Comparison of ENCODE assay signal across 27 mouse cellular contexts in the genomic region with DNA sequence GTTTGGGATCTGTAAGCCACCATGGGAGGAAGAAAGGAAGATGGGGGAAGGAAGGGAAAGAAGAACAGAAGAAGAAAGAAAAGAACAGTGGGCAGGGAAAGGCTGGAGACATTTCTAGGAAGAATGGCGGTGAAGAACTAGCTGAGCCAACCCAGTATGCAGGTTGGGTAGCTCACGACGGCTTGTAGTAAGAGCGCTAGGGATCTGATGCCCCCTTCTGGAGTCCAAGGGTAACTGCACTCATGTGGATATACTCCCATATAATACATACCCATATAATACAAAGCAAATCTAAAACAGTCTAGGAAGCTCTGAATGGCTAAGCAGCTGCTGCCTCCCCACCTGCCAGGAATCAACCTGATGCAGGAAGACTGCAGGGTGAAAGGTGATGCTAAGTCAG.
DNase-seq lines count a peak whose midpoint lies in the region; TF ChIP-seq lines count a peak whose summit lies in the region.
"Had no signal": no experiment of that assay in that cellular context is flagged by ENCODE, and none has a peak within 500 bp of the region (broad histone marks: within the 10 kb centered on the region; RNA-seq: fewer than 3 reads in every experiment).

No protein-coding gene starts in this region.

- no peak overlapping the region for H3K4me3 ChIP-seq in layer of hippocampus, adult 2 months
- no peak overlapping the region for H3K4me3 ChIP-seq in ES-E14 (ENCODE audit: insufficient read depth in 1 of 2, low read depth in 1 of 2, low read length in 2 of 2, poor library complexity in 1 of 2, severe bottlenecking in 1 of 2)
- H3K4me3 ChIP-seq: hindbrain, embryonic 12.5 days; intestine, embryonic 15.5 days; limb, embryonic 15.5 days; megakaryocyte, embryonic 14.5 days; midbrain, embryonic 12.5 days; neural tube, embryonic 13.5 days had no signal

- no peak for TF ChIP-seq POLR2A in brain, embryonic 14.5 days (IDR thresholded peaks at IDR 0.05; ENCODE audit: borderline replicate concordance, extremely low read depth, insufficient read depth, insufficient read length, poor library complexity, severe bottlenecking)

- no peaks in the 10 kb centered on the region for H3K9me3 ChIP-seq in ES-E14 (ENCODE audit: control insufficient read depth, insufficient read depth, low read depth, low read length)
- H3K9me3 ChIP-seq: hindbrain, embryonic 12.5 days; intestine, embryonic 15.5 days; limb, embryonic 15.5 days; midbrain, embryonic 12.5 days; neural tube, embryonic 13.5 days had no signal

- in situ Hi-C loops in ES-E14 (cut with MboI; ENCODE audit: low sequenced_read_pairs in 2 of 2, unreplicated experiment in 2 of 2), result no loop called here

- no peak overlapping the region for H3K27ac ChIP-seq in layer of hippocampus, adult 2 months
- H3K27ac ChIP-seq in ES-E14 (ENCODE audit: insufficient read depth, low read depth, low read length, poor library complexity, severe bottlenecking), result no peak overlapping the region
- H3K27ac ChIP-seq: hindbrain, embryonic 12.5 days; hindbrain, postnatal 0 days; intestine, embryonic 15.5 days; limb, embryonic 15.5 days; liver, embryonic 14.5 days; midbrain, embryonic 12.5 days; neural tube, embryonic 13.5 days had no signal

- no peaks in the 10 kb centered on the region for H3K36me3 ChIP-seq in ES-E14 (ENCODE audit: control insufficient read depth, insufficient read depth, low read length, poor library complexity, severe bottlenecking)
- H3K36me3 ChIP-seq: G1E; hindbrain, embryonic 12.5 days; intestine, embryonic 15.5 days; limb, embryonic 15.5 days; midbrain, embryonic 12.5 days; neural tube, embryonic 13.5 days had no signal

- TF ChIP-seq CTCF in layer of hippocampus, adult 2 months (conservative IDR thresholded peaks at IDR 0.05), result peak; percentile 25
- peak; percentile 10; the same call in 1 of the 2 replicates for TF ChIP-seq CTCF in brain, embryonic 14.5 days (IDR thresholded peaks at IDR 0.05; ENCODE audit: borderline replicate concordance, extremely low read depth, insufficient read depth, insufficient read length)

- peaks cover 0 to 6% of the 10 kb centered on the region in 2 experiments; a peak in 1 of 4 replicates for H3K4me1 ChIP-seq in ES-E14 (ENCODE audit: control insufficient read depth in 2 of 2, insufficient read depth in 2 of 2, low read length in 2 of 2, poor library complexity in 1 of 2)
- H3K4me1 ChIP-seq: hindbrain, embryonic 12.5 days; intestine, embryonic 15.5 days; limb, embryonic 15.5 days; megakaryocyte, embryonic 14.5 days; midbrain, embryonic 12.5 days; neural tube, embryonic 13.5 days had no signal

- no peak overlapping the region for H3K9ac ChIP-seq in ES-E14 (ENCODE audit: insufficient read depth, low read depth, low read length, poor library complexity, severe bottlenecking)
- H3K9ac ChIP-seq: hindbrain, embryonic 12.5 days; intestine, embryonic 15.5 days; limb, embryonic 15.5 days; liver, embryonic 14.5 days; lung, embryonic 14.5 days; midbrain, embryonic 12.5 days; neural tube, embryonic 13.5 days had no signal

- DNase-seq in layer of hippocampus, adult 2 months (ENCODE audit: low spot score in 2 of 2), result no peak
- DNase-seq in layer of hippocampus, postnatal 10 days (ENCODE audit: low spot score in 2 of 2), result no peak
- DNase-seq in 3T3-L1 (ENCODE audit: low read depth, low spot score) (peak; percentile 36), ES-E14 (ENCODE audit: low read depth, low spot score) (peak; percentile 62)
- DNase-seq in brain, embryonic 14.5 days (ENCODE audit: low read depth), result no peak
- DNase-seq in embryo, embryonic 10.5 days (ENCODE audit: low spot score), result no peak
- DNase-seq in kidney, adult 8-10 months, result no peak
- DNase-seq: adrenal gland, adult 2 months; adrenal gland, postnatal 36 days; cerebellum, adult 8-10 months; cerebellum, postnatal 25 days; gastrocnemius, postnatal 14 days; kidney, adult 2 months; kidney, postnatal 10 days; lung, embryonic 14.5 days; lung, postnatal 36 days; right cerebral cortex, postnatal 4 days; thymus, postnatal 14 days had no signal

TF ChIP-seq in ES-E14, 5 proteins besides CTCF, POLR2A, EP300 and RAD21:
- no peak for TF ChIP-seq ZNF384 (IDR thresholded peaks at IDR 0.05; ENCODE audit: low read depth, low read length)
- no peak for TF ChIP-seq HCFC1 (IDR thresholded peaks at IDR 0.05; ENCODE audit: borderline replicate concordance, insufficient read depth, low read length)
- no peak for TF ChIP-seq CHD2 (IDR thresholded peaks at IDR 0.05; ENCODE audit: low read depth, low read length)
- TF ChIP-seq MAFK (IDR thresholded peaks at IDR 0.05; ENCODE audit: insufficient read depth, low read depth, low read length), result no peak
- TF ChIP-seq ZC3H11A (IDR thresholded peaks at IDR 0.05; ENCODE audit: borderline replicate concordance, low read depth, low read length), result peak; percentile 82
TF ChIP-seq in ES-E14: peak in this region for 1.

Comparison
In these comparisons a context has a peak if more than half of its experiments do, and no peak if none do; other contexts are left out.
1. DNase-seq: peak in 3T3-L1 (single experiment) and ES-E14 (single experiment); none in layer of hippocampus, adult 2 months (0 of 2), layer of hippocampus, postnatal 10 days (0 of 2), brain, embryonic 14.5 days (single experiment), embryo, embryonic 10.5 days (single experiment) and kidney, adult 8-10 months (0 of 2).